Mouse (Mus musculus) c-Kit-positive CD71-positive TER-119-positive erythroid progenitor cells, embryonic 14.5 days (primary cell): ENCODE results near the gene Cdyl.
A peak's percentile ranks its signal among the peaks of the same experiment; 100 is the strongest.
"Not testable (repeated sequence)": the region's sequence is repeated elsewhere in the genome, so short reads cannot be mapped to it uniquely, and the experiment has no call there.

ENCODE experiments used
- DNase-seq: peaks from one replicate; pipeline ENCODE4 v3.0.0-alpha.2; 2013; ENCODE audit warnings: low spot score

Cdyl gene

GRCm38 (mm10) chr13:35805727-35806126, 146.1 kb downstream of the Cdyl start:
- DNase-seq, result no peak

GRCm38 (mm10) chr13:35806165-35806564, 146.5 kb downstream of the Cdyl start:
- DNase-seq, result no peak

GRCm38 (mm10) chr13:35807016-35807415, 147.4 kb downstream of the Cdyl start:
- DNase-seq, result no peak

GRCm38 (mm10) chr13:35807525-35807924, 147.9 kb downstream of the Cdyl start:
- DNase-seq, result no peak

GRCm38 (mm10) chr13:35807940-35808339, 148.3 kb downstream of the Cdyl start:
- DNase-seq, result no peak

- no peak for DNase-seq
Observed at GRCm38 (mm10) chr13:35809252-35810159, 149.9 kb downstream of the Cdyl start.

- no peak for DNase-seq
Observed at GRCm38 (mm10) chr13:35810160-35810537, 150.5 kb downstream of the Cdyl start.

GRCm38 (mm10) chr13:35811361-35812190, 151.9 kb downstream of the Cdyl start:
- DNase-seq, result no peak

- DNase-seq, result no peak
Observed at GRCm38 (mm10) chr13:35812191-35812440, 152.5 kb downstream of the Cdyl start.

- DNase-seq, result no peak
Observed at GRCm38 (mm10) chr13:35813348-35814127, 153.9 kb downstream of the Cdyl start.

GRCm38 (mm10) chr13:35815205-35815726, 155.6 kb downstream of the Cdyl start:
- DNase-seq, result no peak

GRCm38 (mm10) chr13:35815782-35816368, 156.2 kb downstream of the Cdyl start:
- DNase-seq, result no peak

- no peak for DNase-seq
Observed at GRCm38 (mm10) chr13:35817626-35818025, 158.0 kb downstream of the Cdyl start.

- no peak for DNase-seq
Observed at GRCm38 (mm10) chr13:35818060-35818459, 158.4 kb downstream of the Cdyl start.

- DNase-seq, result no peak
Observed at GRCm38 (mm10) chr13:35821821-35822454, 162.3 kb downstream of the Cdyl start.

- no peak for DNase-seq
Observed at GRCm38 (mm10) chr13:35822795-35823194, 163.2 kb downstream of the Cdyl start.

GRCm38 (mm10) chr13:35825639-35826038, 166.0 kb downstream of the Cdyl start:
- DNase-seq, result no peak

- no peak for DNase-seq
Observed at GRCm38 (mm10) chr13:35832676-35833075, 173.0 kb downstream of the Cdyl start.

GRCm38 (mm10) chr13:35833941-35834340, 174.3 kb downstream of the Cdyl start:
- no peak for DNase-seq

- peak; percentile 57 for DNase-seq
Observed at GRCm38 (mm10) chr13:35835669-35836068, 176.0 kb downstream of the Cdyl start.

GRCm38 (mm10) chr13:35836501-35836900, 176.9 kb downstream of the Cdyl start:
- DNase-seq, result not testable (repeated sequence)
